Mouse (Mus musculus) heart, postnatal 0 days (tissue): Measurements from ENCODE around the gene Ggact. TPM values are rescaled to one million over a fixed set of nuclear protein-coding genes. Genes with fewer than 3 reads are reported as not detected.

Experiments
- ATAC-seq: fragments of 200-750 bp; cut with Nextera tagmentation; 2 replicates; pipeline ENCODE4 v1.8.0; 2017; ENCODE audit warnings: low read depth, moderate number of reproducible peaks, moderate library complexity; ENCODE audit not compliant: insufficient read depth
- DNase-seq: peaks from one replicate; pipeline ENCODE4 v3.0.0-alpha.2; 2016; ENCODE audit warnings: low spot score
- H3K27ac ChIP-seq: fragments of 300-500 bp; sonication (generic); 2 replicates; pipeline ENCODE4 v1.5.1; 2014; ENCODE audit warnings: low read depth, mild to moderate bottlenecking
- H3K27me3 ChIP-seq: fragments of 300-500 bp; sonication (generic); 2 replicates; pipeline ENCODE4 v1.6.1; 2014; ENCODE audit warnings: low read length, mixed read lengths; ENCODE audit not compliant: control insufficient read depth, insufficient read depth
- H3K36me3 ChIP-seq: fragments of 300-500 bp; sonication (generic); replicated peaks from 2 replicates; pipeline ENCODE4 v1.6.1; 2014; ENCODE audit warnings: low read length, mixed read lengths; ENCODE audit not compliant: control insufficient read depth, insufficient read depth
- H3K4me1 ChIP-seq: fragments of 300-500 bp; sonication (generic); 2 replicates; pipeline ENCODE4 v1.6.1; 2014; ENCODE audit warnings: antibody characterized with exemption; ENCODE audit not compliant: control insufficient read depth, insufficient read depth
- H3K4me2 ChIP-seq: fragments of 300-500 bp; sonication (generic); 2 replicates; pipeline ENCODE4 v1.6.1; 2014; ENCODE audit warnings: low read depth, mild to moderate bottlenecking, low read length, moderate library complexity
- H3K4me3 ChIP-seq: fragments of 300-500 bp; sonication (generic); 2 replicates; pipeline ENCODE4 v1.5.1; 2014; ENCODE audit warnings: low read depth, low read length
- H3K9ac ChIP-seq: fragments of 300-500 bp; sonication (generic); replicated peaks from 2 replicates; pipeline ENCODE4 v1.6.1; 2014; ENCODE audit warnings: low read depth, low read length, mixed read lengths
- H3K9me3 ChIP-seq: fragments of 300-500 bp; sonication (generic); replicated peaks from 2 replicates; pipeline ENCODE4 v1.6.1; 2016; ENCODE audit warnings: low read length; ENCODE audit not compliant: control insufficient read depth
- CTCF ChIP-seq: IDR thresholded peaks from 2 replicates; pipeline ENCODE4 v1.5.1; 2016; ENCODE audit warnings: antibody characterized with exemption, control low read depth, low read depth
- EP300 ChIP-seq: IDR thresholded peaks from 2 replicates; pipeline ENCODE4 v1.6.1; 2016; ENCODE audit warnings: antibody characterized with exemption, low read depth
- WGBS: fragments of 180-500 bp; shearing (Covaris S2); extraction: QIAGEN DNeasy Blood & Tissue Kit; methylation state at CpG from one replicate; pipeline ENCODE4 v1.1.7; 2014; 5-methylcytosine and 5-hydroxymethylcytosine counted together
- polyA plus RNA-seq: library from polyadenylated mRNA; unstranded; fragments of >200 nt; fragmentation: Nextera tagmentation; extraction: Ambion mirVana; gene quantifications from 2 replicates; pipeline ENCODE4 v1.2.1, GENCODE M21; 2015
- total RNA-seq: library from RNA; depleted of rRNA; stranded (reverse); fragments of >200 nt; gene quantifications from 2 replicates; pipeline ENCODE4 v1.2.3, GENCODE M21; 2014; ENCODE audit warnings: low replicate concordance; rRNA removed

The Ggact gene
- total RNA-seq, result 28.8 and 52.6 TPM in 2 replicates
- 23.4 and 26.7 TPM in 2 replicates for polyA plus RNA-seq

GRCm38 (mm10) chr14:122913657-122914056, at the start of gene Ggact:
Ggact (minus strand) TSS chr14:122913757.
- peak within 1 kb of the TSS; percentile 79 for H3K4me2 ChIP-seq
- DNase-seq (no peak), ATAC-seq (no peak)
- TF ChIP-seq CTCF (no peak), EP300 (no peak)
- peak within 1 kb of the TSS; percentile 81 for H3K4me3 ChIP-seq
- H3K27me3 ChIP-seq, result no peaks in the 10 kb centered on the region
- H3K9me3 ChIP-seq, result no peaks in the 10 kb centered on the region
- WGBS, result 75% methylated on average over 6 of the region's 6 CpGs
- no peaks in the 10 kb centered on the region; the same call in 1 of the 2 replicates for H3K4me1 ChIP-seq
- H3K9ac ChIP-seq, result peak within 1 kb of the TSS; percentile 65
- H3K36me3 ChIP-seq, result no peaks in the 10 kb centered on the region
- H3K27ac ChIP-seq, result peak within 1 kb of the TSS; percentile 51; the same call in 1 of the 2 replicates

- Histone ChIP-seq H3K27me3 (no peaks in the 10 kb centered on the region), H3K36me3 (0 out of 2 replicates have a peak, but pooled peaks cover under 1% of the 10 kb centered on the region), H3K9me3 (no peaks in the 10 kb centered on the region), H3K4me3 (no peak overlapping the region), H3K4me1 (no peaks in the 10 kb centered on the region), H3K27ac (no peak overlapping the region), H3K4me2 (no peak overlapping the region), H3K9ac (no peak overlapping the region)
- 66% methylated on average over 8 of the region's 8 CpGs for WGBS
- TF ChIP-seq CTCF, result no peak
- TF ChIP-seq EP300, result no peak
- no peak for ATAC-seq
- DNase-seq, result no peak
Observed at GRCm38 (mm10) chr14:122957941-122958340, 44.4 kb upstream of the Ggact start.

- Histone ChIP-seq H3K9ac (no peak overlapping the region), H3K9me3 (no peaks in the 10 kb centered on the region)
- WGBS, result 13% methylated on average over 1 of the region's 1 CpGs
Observed at GRCm38 (mm10) chr14:122953331-122953730, 39.8 kb upstream of the Ggact start.

GRCm38 (mm10) chr14:122952556-122952955, 39.0 kb upstream of the Ggact start:
- no peak overlapping the region for H3K27ac ChIP-seq
- no peak overlapping the region for H3K4me3 ChIP-seq
- H3K4me1 ChIP-seq, result no peaks in the 10 kb centered on the region
- no peaks in the 10 kb centered on the region for H3K36me3 ChIP-seq
- ATAC-seq (no peak), DNase-seq (no peak)
- no peaks in the 10 kb centered on the region for H3K27me3 ChIP-seq
- H3K4me2 ChIP-seq, result no peak overlapping the region
- WGBS, result 91% methylated on average over 1 of the region's 1 CpGs
- H3K9ac ChIP-seq, result no peak overlapping the region
- no peak for TF ChIP-seq CTCF
- TF ChIP-seq EP300, result no peak
- no peaks in the 10 kb centered on the region for H3K9me3 ChIP-seq

More at GRCm38 (mm10) chr14:122953331-122953730, 39.8 kb upstream of the Ggact start:
- Histone ChIP-seq H3K27ac (no peak overlapping the region), H3K4me3 (no peak overlapping the region), H3K4me1 (no peaks in the 10 kb centered on the region), H3K36me3 (no peaks in the 10 kb centered on the region), H3K4me2 (no peak overlapping the region), H3K27me3 (no peaks in the 10 kb centered on the region)
- ATAC-seq (peak; percentile 63), DNase-seq (peak; percentile 45)
- TF ChIP-seq CTCF (peak; percentile 78), EP300 (no peak)

GRCm38 (mm10) chr14:122951676-122952445, 38.3 kb upstream of the Ggact start:
- WGBS, result 78% methylated on average over 6 of the region's 6 CpGs
- no peaks in the 10 kb centered on the region for H3K4me1 ChIP-seq
- no peaks in the 10 kb centered on the region for H3K36me3 ChIP-seq
- H3K27ac ChIP-seq, result no peak overlapping the region
- no peak overlapping the region for H3K4me2 ChIP-seq
- no peak overlapping the region for H3K4me3 ChIP-seq
- H3K9ac ChIP-seq, result no peak overlapping the region
- no peaks in the 10 kb centered on the region for H3K27me3 ChIP-seq
- no peak for TF ChIP-seq CTCF
- TF ChIP-seq EP300, result no peak
- no peaks in the 10 kb centered on the region for H3K9me3 ChIP-seq
- no peak for ATAC-seq
- DNase-seq, result no peak
